21 mouse cellular contexts compared by ENCODE assay signal in the genomic region with DNA sequence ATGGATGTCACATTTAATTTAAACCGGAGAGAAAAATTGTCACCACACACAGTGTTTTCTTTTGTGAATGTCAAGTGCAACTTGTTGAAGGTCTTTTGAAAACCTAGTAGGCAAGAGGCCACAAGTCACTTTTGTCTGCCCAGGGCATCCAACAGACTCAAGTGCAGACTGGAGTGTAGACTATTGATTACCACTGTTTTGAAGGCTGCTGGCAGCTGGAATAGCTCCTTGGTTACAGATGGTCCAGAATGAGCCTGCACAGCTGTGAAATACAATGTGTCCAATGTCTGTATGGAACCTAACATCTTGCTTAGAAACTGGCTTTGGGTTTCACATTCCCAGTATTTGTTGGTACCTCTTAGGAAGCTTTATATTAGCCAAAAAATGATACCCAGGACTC.
DNase-seq lines count a peak whose midpoint lies in the region; ATAC-seq lines count a peak whose summit lies in the region.
"Had no signal": no experiment of that assay in that cellular context is flagged by ENCODE, and none has a peak within 500 bp of the region (broad histone marks: within the 10 kb centered on the region; RNA-seq: fewer than 3 reads in every experiment).

No protein-coding gene starts in this region.

- H3K4me2 ChIP-seq in midbrain, embryonic 12.5 days (replicated peaks), result no peak overlapping the region
- H3K4me2 ChIP-seq in limb, embryonic 13.5 days (replicated peaks), result no peak overlapping the region
- H3K4me2 ChIP-seq in kidney, embryonic 15.5 days, result no peak overlapping the region
- H3K4me2 ChIP-seq: forebrain, embryonic 15.5 days; heart, embryonic 11.5 days; hindbrain, embryonic 14.5 days had no signal

- no peak overlapping the region for H3K27ac ChIP-seq in midbrain, embryonic 12.5 days (replicated peaks)
- no peak overlapping the region for H3K27ac ChIP-seq in midbrain, embryonic 10.5 days (replicated peaks)
- H3K27ac ChIP-seq in limb, embryonic 13.5 days, result no peak overlapping the region
- H3K27ac ChIP-seq in kidney, embryonic 15.5 days, result no peak overlapping the region
- H3K27ac ChIP-seq: forebrain, embryonic 15.5 days; heart, adult 2 months; hindbrain, embryonic 10.5 days; hindbrain, embryonic 14.5 days had no signal

- no peaks in the 10 kb centered on the region for H3K36me3 ChIP-seq in midbrain, embryonic 12.5 days
- no peaks in the 10 kb centered on the region for H3K36me3 ChIP-seq in midbrain, embryonic 10.5 days
- H3K36me3 ChIP-seq in limb, embryonic 13.5 days, result no peaks in the 10 kb centered on the region
- H3K36me3 ChIP-seq in kidney, embryonic 15.5 days, result no peaks in the 10 kb centered on the region
- H3K36me3 ChIP-seq: forebrain, embryonic 15.5 days; hindbrain, embryonic 10.5 days had no signal

- H3K4me3 ChIP-seq in midbrain, embryonic 12.5 days, result no peak overlapping the region
- no peak overlapping the region for H3K4me3 ChIP-seq in midbrain, embryonic 10.5 days
- H3K4me3 ChIP-seq in limb, embryonic 13.5 days, result no peak overlapping the region
- no peak overlapping the region for H3K4me3 ChIP-seq in kidney, embryonic 15.5 days (replicated peaks)
- H3K4me3 ChIP-seq: forebrain, embryonic 15.5 days; heart, adult 2 months; hindbrain, embryonic 10.5 days had no signal

- DNase-seq in embryo, embryonic 10.5 days (ENCODE audit: low spot score), result peak; percentile 26
- DNase-seq in embryo, embryonic 9.5 days (ENCODE audit: extremely low spot score), result no peak
- DNase-seq in midbrain, embryonic 10.5 days (ENCODE audit: low spot score), result no peak
- DNase-seq in kidney, adult 8-10 months, result no peak
- DNase-seq: adrenal gland, adult 2 months; adrenal gland, postnatal 25 days; cerebellum, adult 18-20 months; cerebellum, adult 9-11 months; cerebellum, postnatal 36 days; gastrocnemius, postnatal 14 days; heart, adult 2 months had no signal

- H3K4me1 ChIP-seq in midbrain, embryonic 12.5 days, result peaks cover 4% of the 10 kb centered on the region; the same call in 1 of the 2 replicates
- H3K4me1 ChIP-seq in midbrain, embryonic 10.5 days, result 0 out of 2 replicates have a peak, but pooled peaks cover 5% of the 10 kb centered on the region
- H3K4me1 ChIP-seq in limb, embryonic 13.5 days, result peaks cover 6% of the 10 kb centered on the region
- H3K4me1 ChIP-seq in kidney, embryonic 15.5 days, result no peaks in the 10 kb centered on the region
- H3K4me1 ChIP-seq: hindbrain, embryonic 10.5 days had no signal

- ATAC-seq in midbrain, embryonic 12.5 days (ENCODE audit: low FRiP score, low read depth), result peak; percentile 50; the same call in 1 of the 2 replicates
- ATAC-seq in limb, embryonic 13.5 days (ENCODE audit: low FRiP score, low read depth), result peak; percentile 54; the same call in 1 of the 2 replicates
- ATAC-seq in kidney, embryonic 15.5 days (replicated peaks; ENCODE audit: low FRiP score), result no peak
- ATAC-seq: activated CD4-positive, CD25-positive, alpha-beta regulatory T cell, adult 4 months; forebrain, embryonic 15.5 days; Patski had no signal

- no peaks in the 10 kb centered on the region for H3K27me3 ChIP-seq in midbrain, embryonic 12.5 days
- H3K27me3 ChIP-seq in midbrain, embryonic 10.5 days (ENCODE audit: low read depth, poor library complexity, severe bottlenecking), result no peaks in the 10 kb centered on the region
- H3K27me3 ChIP-seq in limb, embryonic 13.5 days, result no peaks in the 10 kb centered on the region
- H3K27me3 ChIP-seq in kidney, embryonic 15.5 days, result no peaks in the 10 kb centered on the region
- H3K27me3 ChIP-seq: CH12.LX; forebrain, embryonic 15.5 days; Patski had no signal

- H3K9ac ChIP-seq in midbrain, embryonic 12.5 days (replicated peaks), result no peak overlapping the region
- H3K9ac ChIP-seq in limb, embryonic 13.5 days, result no peak overlapping the region
- H3K9ac ChIP-seq in kidney, embryonic 15.5 days, result no peak overlapping the region
- H3K9ac ChIP-seq: forebrain, embryonic 15.5 days; hindbrain, embryonic 14.5 days had no signal

- H3K9me3 ChIP-seq in midbrain, embryonic 12.5 days, result no peaks in the 10 kb centered on the region
- H3K9me3 ChIP-seq in midbrain, embryonic 10.5 days (replicated peaks), result no peaks in the 10 kb centered on the region
- H3K9me3 ChIP-seq in limb, embryonic 13.5 days, result no peaks in the 10 kb centered on the region
- H3K9me3 ChIP-seq in kidney, embryonic 15.5 days (replicated peaks), result no peaks in the 10 kb centered on the region
- H3K9me3 ChIP-seq: forebrain, embryonic 15.5 days; hindbrain, embryonic 10.5 days had no signal

- 65% methylated on average over 1 of the region's 1 CpGs for WGBS in midbrain, embryonic 12.5 days
- 84% methylated on average over 1 of the region's 1 CpGs for WGBS in midbrain, embryonic 10.5 days
- WGBS in limb, embryonic 13.5 days, result 89% methylated on average over 1 of the region's 1 CpGs
- WGBS in kidney, embryonic 15.5 days, result 45% methylated on average over 1 of the region's 1 CpGs
